Mouse (Mus musculus): ENCODE results near the gene Gm13078. TPM values are rescaled to one million over a fixed set of nuclear protein-coding genes. Genes with fewer than 3 reads are reported as not detected.

The Gm13078 gene
- not detected in 2 replicates for polyA plus RNA-seq (2015; fragmentation: Nextera tagmentation; extraction: Ambion mirVana)

- H3K9ac ChIP-seq = no peak within 1 kb of the TSS
- no peak within 1 kb of the TSS for H3K4me3 ChIP-seq
- ATAC-seq (ENCODE audit: low read depth) = no peak
- 92% methylated on average over 1 of the region's 1 CpGs for WGBS
- H3K27me3 ChIP-seq = no peaks in the 10 kb centered on the region
- H3K9me3 ChIP-seq = peaks cover 37% of the 10 kb centered on the region
- H3K36me3 ChIP-seq = no peaks in the 10 kb centered on the region
- no peak within 1 kb of the TSS for H3K27ac ChIP-seq (replicated peaks)
- H3K4me1 ChIP-seq (replicated peaks) = no peaks in the 10 kb centered on the region
- no peak within 1 kb of the TSS for H3K4me2 ChIP-seq
Measured at GRCm38 (mm10) chr4:143719155-143719554, at the start of gene Gm13078. Gene Gm13078, plus strand, starts transcription at chr4:143719455.

GRCm38 (mm10) chr4:143702611-143703010 is 16.6 kb upstream of the Gm13078 start, which contains the start of gene Gm13089:
Gene Gm13089, minus strand, starts transcription at chr4:143702711.
- Histone ChIP-seq H3K9ac (no peak within 1 kb of the TSS), H3K4me3 (no peak within 1 kb of the TSS), H3K36me3 (no peaks in the 10 kb centered on the region), H3K4me2 (no peak within 1 kb of the TSS), H3K9me3 (peaks cover 51% of the 10 kb centered on the region), H3K27me3 (no peaks in the 10 kb centered on the region), H3K4me1 (replicated peaks) (no peaks in the 10 kb centered on the region), H3K27ac (replicated peaks) (no peak within 1 kb of the TSS)
- 86% methylated on average over 2 of the region's 2 CpGs for WGBS
- ATAC-seq (ENCODE audit: low read depth) = no peak

Other genes starting within 250 kb of the Gm13078 start
- not detected in 2 replicates for gene Gm13043, start 208.1 kb upstream of the Gm13078 start, polyA plus RNA-seq (2015; fragmentation: Nextera tagmentation; extraction: Ambion mirVana)
- not detected in 2 replicates for gene Gm13040, start 183.5 kb upstream of the Gm13078 start, polyA plus RNA-seq (2015; fragmentation: Nextera tagmentation; extraction: Ambion mirVana)
- gene BC080695, start 167.8 kb upstream of the Gm13078 start, polyA plus RNA-seq (2015; fragmentation: Nextera tagmentation; extraction: Ambion mirVana) = not detected in 2 replicates
- not detected in 2 replicates for gene Gm13057, start 167.7 kb upstream of the Gm13078 start, polyA plus RNA-seq (2015; fragmentation: Nextera tagmentation; extraction: Ambion mirVana)
- gene Gm13083, start 104.5 kb upstream of the Gm13078 start, polyA plus RNA-seq (2015; fragmentation: Nextera tagmentation; extraction: Ambion mirVana) = not detected in 2 replicates
- not detected in 2 replicates for gene Gm13088, start 62.2 kb upstream of the Gm13078 start, polyA plus RNA-seq (2015; fragmentation: Nextera tagmentation; extraction: Ambion mirVana)
- not detected in 2 replicates for gene Gm13089, start 16.7 kb upstream of the Gm13078 start, polyA plus RNA-seq (2015; fragmentation: Nextera tagmentation; extraction: Ambion mirVana)
- not detected in 2 replicates for gene Gm13023, start 69.9 kb downstream of the Gm13078 start, polyA plus RNA-seq (2015; fragmentation: Nextera tagmentation; extraction: Ambion mirVana)
- gene Gm13084, start 96.6 kb downstream of the Gm13078 start, polyA plus RNA-seq (2015; fragmentation: Nextera tagmentation; extraction: Ambion mirVana) = not detected in 2 replicates
- not detected in 2 replicates for gene Gm13103, start 127.0 kb downstream of the Gm13078 start, polyA plus RNA-seq (2015; fragmentation: Nextera tagmentation; extraction: Ambion mirVana)
- gene Pramef6, start 180.9 kb downstream of the Gm13078 start, polyA plus RNA-seq (2015; fragmentation: Nextera tagmentation; extraction: Ambion mirVana) = not detected in 2 replicates
- gene Pramef25, start 231.6 kb downstream of the Gm13078 start, polyA plus RNA-seq (2015; fragmentation: Nextera tagmentation; extraction: Ambion mirVana) = not detected in 2 replicates
- not detected in 2 replicates for gene Gm13101, start 247.5 kb downstream of the Gm13078 start, polyA plus RNA-seq (2015; fragmentation: Nextera tagmentation; extraction: Ambion mirVana)

Measured in neural tube, embryonic 13.5 days (tissue).